In genomic region chr3:55055038-55055746, GRCm38 (mm10) we compare ENCODE assay signal across 10 mouse cellular contexts. TPM values are rescaled to one million over a fixed set of nuclear protein-coding genes. Genes with fewer than 3 reads are reported as not detected.
A peak's percentile ranks its signal among the peaks of the same experiment; 100 is the strongest.
DNase-seq lines count a peak whose midpoint lies in the region; ATAC-seq and TF ChIP-seq lines count a peak whose summit lies in the region.
"Had no signal": no experiment of that assay in that cellular context is flagged by ENCODE, and none has a peak within 500 bp of the region (broad histone marks: within the 10 kb centered on the region; RNA-seq: fewer than 3 reads in every experiment).

Gene Ccna1, minus strand, starts transcription at chr3:55055501.

- no peaks in the 10 kb centered on the region for H3K36me3 ChIP-seq in ES-E14 (ENCODE audit: control insufficient read depth, insufficient read depth, low read length, poor library complexity, severe bottlenecking)

- peak within 1 kb of the TSS; percentile 75 to 91 for H3K4me3 ChIP-seq in ES-E14 (ENCODE audit: insufficient read depth in 1 of 2, low read depth in 1 of 2, low read length in 2 of 2, poor library complexity in 1 of 2, severe bottlenecking in 1 of 2)

- H3K4me1 ChIP-seq in ES-E14 (ENCODE audit: control insufficient read depth in 2 of 2, insufficient read depth in 2 of 2, low read length in 2 of 2, poor library complexity in 1 of 2), result peaks cover 2 to 4% of the 10 kb centered on the region in 2 experiments; a peak in 1 of 4 replicates

- intact Hi-C loops in heart, postnatal 36 days (cut with DNase I), result loop anchor here (2.0 kb wide), 1 partner anchor 26 kb away; no protein-coding TSS in a partner anchor

- in situ Hi-C loops in ES-E14 (cut with MboI; ENCODE audit: low sequenced_read_pairs in 2 of 2, unreplicated experiment in 2 of 2), result loop anchor here in 1 of 2 experiments (25.0 kb wide), 1 partner anchor 243 kb away; the partner anchor contains the start of gene Rfxap

- peak within 1 kb of the TSS; percentile 39; the same call in 1 of the 2 replicates for H3K9ac ChIP-seq in ES-E14 (ENCODE audit: insufficient read depth, low read depth, low read length, poor library complexity, severe bottlenecking)

- DNase-seq in ES-E14 (ENCODE audit: low read depth, low spot score), result peak; percentile 59
- DNase-seq in cerebellum, adult 9-10 months, result peak; percentile 23
- peak; percentile 38 to 51 for DNase-seq in heart, postnatal 36 days
- peak; percentile 62 to 79 for DNase-seq in layer of hippocampus, adult 18-20 months (ENCODE audit: low spot score in 2 of 2)
- peak; percentile 12 to 20 for DNase-seq in lung, adult 18-20 months
- peak; percentile 17 for DNase-seq in ovary, postnatal 14 days (ENCODE audit: low spot score)
- no peak for DNase-seq in MN1 (ENCODE audit: low spot score)

- H3K9me3 ChIP-seq in ES-E14 (ENCODE audit: control insufficient read depth, insufficient read depth, low read depth, low read length), result no peaks in the 10 kb centered on the region

- ATAC-seq in frontal cortex, adult (ENCODE audit: low TSS enrichment), result peak; percentile 98

- H3K27ac ChIP-seq in ES-E14 (ENCODE audit: insufficient read depth, low read depth, low read length, poor library complexity, severe bottlenecking), result no peak within 1 kb of the TSS

TF ChIP-seq in ES-E14, 5 proteins besides CTCF, POLR2A, EP300 and RAD21:
- TF ChIP-seq MAFK (IDR thresholded peaks at IDR 0.05; ENCODE audit: insufficient read depth, low read depth, low read length) (no peak), HCFC1 (IDR thresholded peaks at IDR 0.05; ENCODE audit: borderline replicate concordance, insufficient read depth, low read length) (peak; percentile 5; the same call in 1 of the 2 replicates), ZC3H11A (IDR thresholded peaks at IDR 0.05; ENCODE audit: borderline replicate concordance, low read depth, low read length) (no peak), ZNF384 (IDR thresholded peaks at IDR 0.05; ENCODE audit: low read depth, low read length) (no peak), CHD2 (IDR thresholded peaks at IDR 0.05; ENCODE audit: low read depth, low read length) (no peak)

RNA-seq across cellular contexts. Expression of gene Ccna1, which starts in this region (rescaled TPM):
- 0.76 and 1.1 TPM in 2 replicates for total RNA-seq in ES-E14 (2012; rRNA removed)
- total RNA-seq in heart, postnatal 36 days (2021), result not detected
- total RNA-seq in layer of hippocampus, adult 18-20 months (2021), result 1 to 10 TPM; 1.6 to 1.7 TPM
- total RNA-seq: CH12.LX; neutrophil, adult 5-6 weeks had no signal

Comparison
In these comparisons a context has a peak if more than half of its experiments do, and no peak if none do; other contexts are left out.
1. Peak in DNase-seq in heart, postnatal 36 days; RNA of the gene not detected or under 1 TPM.